Comparison of ENCODE assay signal across 8 mouse cellular contexts in the genomic region with DNA sequence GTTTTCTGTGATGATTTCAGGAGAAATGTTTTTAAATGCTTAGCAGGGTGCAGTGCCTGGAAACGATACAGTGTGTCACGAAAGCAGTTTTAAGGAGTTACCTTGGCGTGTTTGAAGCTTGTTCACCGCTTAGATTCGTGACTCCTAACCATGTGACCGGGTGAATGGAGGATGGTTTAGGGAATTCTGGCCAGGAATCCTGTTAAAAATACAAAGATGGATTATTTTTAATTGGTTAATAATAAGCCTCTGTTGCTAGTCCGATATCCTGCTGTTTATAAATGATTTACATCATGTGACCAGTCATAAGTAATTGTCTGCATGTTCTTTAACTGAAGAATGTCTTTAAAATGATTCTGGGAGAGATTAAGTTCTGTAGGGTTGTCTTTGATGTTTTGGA. TPM values are rescaled to one million over a fixed set of nuclear protein-coding genes. Genes with fewer than 3 reads are reported as not detected.
DNase-seq lines count a peak whose midpoint lies in the region; ATAC-seq lines count a peak whose summit lies in the region.

No protein-coding gene starts in this region.

- H3K4me2 ChIP-seq in lung, embryonic 15.5 days = peak overlapping the region; percentile 62
- H3K4me2 ChIP-seq in embryonic facial prominence, embryonic 12.5 days (replicated peaks) = peak overlapping the region; percentile 53
- H3K4me2 ChIP-seq in neural tube, embryonic 15.5 days = peak overlapping the region; percentile 69

- peak overlapping the region; percentile 100 for H3K9ac ChIP-seq in lung, embryonic 15.5 days
- H3K9ac ChIP-seq in embryonic facial prominence, embryonic 12.5 days = peak overlapping the region; percentile 99
- H3K9ac ChIP-seq in neural tube, embryonic 15.5 days (replicated peaks) = peak overlapping the region; percentile 98

- no peak for DNase-seq in lung, postnatal 25 days (ENCODE audit: low spot score)
- peak; percentile 34 to 44 for DNase-seq in kidney, postnatal 36 days
- no peak for DNase-seq in thymus, postnatal 4 days
- DNase-seq in spleen, postnatal 10 days (ENCODE audit: low spot score in 2 of 2) = no peak
- no peak for DNase-seq in left cerebral cortex, adult 11 months (ENCODE audit: low spot score)

- H3K27ac ChIP-seq in lung, embryonic 15.5 days = peak overlapping the region; percentile 97; the same call in 1 of the 2 replicates
- peak overlapping the region; percentile 99; the same call in 1 of the 2 replicates for H3K27ac ChIP-seq in embryonic facial prominence, embryonic 12.5 days
- H3K27ac ChIP-seq in neural tube, embryonic 15.5 days (replicated peaks) = peak overlapping the region; percentile 99; the same call in 1 of the 2 replicates

- ATAC-seq in lung, embryonic 15.5 days (ENCODE audit: borderline replicate concordance, extremely low read depth, low FRiP score, low TSS enrichment) = no peak
- ATAC-seq in embryonic facial prominence, embryonic 12.5 days (ENCODE audit: insufficient number of reproducible peaks, insufficient read depth, low FRiP score, low TSS enrichment) = no peak
- no peak for ATAC-seq in neural tube, embryonic 15.5 days (ENCODE audit: low FRiP score)

- H3K27me3 ChIP-seq in lung, embryonic 15.5 days = no peaks in the 10 kb centered on the region
- no peaks in the 10 kb centered on the region for H3K27me3 ChIP-seq in embryonic facial prominence, embryonic 12.5 days
- H3K27me3 ChIP-seq in neural tube, embryonic 15.5 days (replicated peaks) = no peaks in the 10 kb centered on the region

- H3K4me3 ChIP-seq in lung, embryonic 15.5 days = peak overlapping the region; percentile 95
- peak overlapping the region; percentile 92 for H3K4me3 ChIP-seq in embryonic facial prominence, embryonic 12.5 days
- H3K4me3 ChIP-seq in neural tube, embryonic 15.5 days (replicated peaks) = peak overlapping the region; percentile 88

- under 1% methylated on average over 7 of the region's 7 CpGs for WGBS in lung, embryonic 15.5 days
- WGBS in embryonic facial prominence, embryonic 12.5 days = under 1% methylated on average over 7 of the region's 7 CpGs
- WGBS in neural tube, embryonic 15.5 days = under 1% methylated on average over 7 of the region's 7 CpGs

- no peaks in the 10 kb centered on the region for H3K9me3 ChIP-seq in lung, embryonic 15.5 days
- H3K9me3 ChIP-seq in embryonic facial prominence, embryonic 12.5 days = no peaks in the 10 kb centered on the region
- H3K9me3 ChIP-seq in neural tube, embryonic 15.5 days (replicated peaks) = no peaks in the 10 kb centered on the region

- peaks cover 21% of the 10 kb centered on the region for H3K4me1 ChIP-seq in lung, embryonic 15.5 days
- H3K4me1 ChIP-seq in embryonic facial prominence, embryonic 12.5 days = peaks cover 14% of the 10 kb centered on the region
- H3K4me1 ChIP-seq in neural tube, embryonic 15.5 days = peaks cover 26% of the 10 kb centered on the region

- no peaks in the 10 kb centered on the region; the same call in 1 of the 2 replicates for H3K36me3 ChIP-seq in lung, embryonic 15.5 days
- peaks cover under 1% of the 10 kb centered on the region; the same call in 1 of the 2 replicates for H3K36me3 ChIP-seq in embryonic facial prominence, embryonic 12.5 days
- no peaks in the 10 kb centered on the region for H3K36me3 ChIP-seq in neural tube, embryonic 15.5 days

RNA-seq across cellular contexts. Expression of gene Pum2, which starts 1.4 kb away (rescaled TPM):
- polyA plus RNA-seq in lung, embryonic 15.5 days (2015; fragmentation: Nextera tagmentation; extraction: Ambion mirVana) = 42.5 and 44.5 TPM in 2 replicates
- 60.8 and 63.3 TPM in 2 replicates for polyA plus RNA-seq in embryonic facial prominence, embryonic 12.5 days (2016; fragmentation: Nextera tagmentation; extraction: Ambion mirVana)
- polyA plus RNA-seq in neural tube, embryonic 15.5 days (2015; fragmentation: Nextera tagmentation; extraction: Ambion mirVana) = 40.4 and 43.8 TPM in 2 replicates

Comparison
In these comparisons a context has a peak if more than half of its experiments do, and no peak if none do; other contexts are left out.
1. DNase-seq: peak in kidney, postnatal 36 days (2 of 2); none in lung, postnatal 25 days (single experiment), thymus, postnatal 4 days (single experiment), spleen, postnatal 10 days (0 of 2) and left cerebral cortex, adult 11 months (single experiment).
2. Peak in every context shown above with its lines, with median percentiles within 50 percentile points of each other: H3K27ac ChIP-seq, H3K4me2 ChIP-seq, H3K4me3 ChIP-seq and H3K9ac ChIP-seq.